Mouse (Mus musculus) midbrain, embryonic 16.5 days (tissue): Measurements from ENCODE around the gene Rnf39. TPM values are rescaled to one million over a fixed set of nuclear protein-coding genes. Genes with fewer than 3 reads are reported as not detected.
"Not testable (repeated sequence)": the region's sequence is repeated elsewhere in the genome, so short reads cannot be mapped to it uniquely, and the experiment has no call there.

Experiments
- ATAC-seq: fragments of 200-750 bp; cut with Nextera tagmentation; 2 replicates; pipeline ENCODE4 v1.8.0; 2017; ENCODE audit warnings: moderate TSS enrichment
- H3K27ac ChIP-seq: fragments of 300-500 bp; sonication (generic); 2 replicates; pipeline ENCODE4 v1.5.1; 2014; ENCODE audit warnings: mild to moderate bottlenecking, low read length, mixed read lengths
- H3K27me3 ChIP-seq: fragments of 300-500 bp; sonication (generic); 2 replicates; pipeline ENCODE4 v1.6.1; 2014; ENCODE audit warnings: low read depth, low read length, mixed read lengths; ENCODE audit not compliant: control insufficient read depth, insufficient read depth
- H3K36me3 ChIP-seq: fragments of 300-500 bp; sonication (generic); 2 replicates; pipeline ENCODE4 v1.6.1; 2014; ENCODE audit warnings: mild to moderate bottlenecking, low read length, moderate library complexity, mixed read lengths; ENCODE audit not compliant: control insufficient read depth, insufficient read depth
- H3K4me1 ChIP-seq: fragments of 300-500 bp; sonication (generic); 2 replicates; pipeline ENCODE4 v1.6.1; 2014; ENCODE audit warnings: mild to moderate bottlenecking, low read length, mixed read lengths; ENCODE audit not compliant: control insufficient read depth, insufficient read depth
- H3K4me2 ChIP-seq: fragments of 300-500 bp; sonication (generic); 2 replicates; pipeline ENCODE4 v1.6.1; 2014; ENCODE audit warnings: mild to moderate bottlenecking, low read length, mixed read lengths
- H3K4me3 ChIP-seq: fragments of 300-500 bp; sonication (generic); 2 replicates; pipeline ENCODE4 v1.5.1; 2014; ENCODE audit warnings: low read depth, mild to moderate bottlenecking, low read length, moderate library complexity, mixed read lengths
- H3K9ac ChIP-seq: fragments of 300-500 bp; sonication (generic); 2 replicates; pipeline ENCODE4 v1.6.1; 2014; ENCODE audit warnings: low read depth, low read length, mixed read lengths
- H3K9me3 ChIP-seq: fragments of 300-500 bp; sonication (generic); replicated peaks from 2 replicates; pipeline ENCODE4 v1.6.1; 2014; ENCODE audit warnings: mild to moderate bottlenecking, low read length, mixed read lengths; ENCODE audit not compliant: control insufficient read depth, poor library complexity, severe bottlenecking
- WGBS: fragments of 180-500 bp; shearing (Covaris S2); extraction: QIAGEN DNeasy Blood & Tissue Kit; methylation state at CpG from one replicate; pipeline ENCODE4 v1.1.7; 2014; 5-methylcytosine and 5-hydroxymethylcytosine counted together
- polyA plus RNA-seq: library from polyadenylated mRNA; unstranded; fragments of >200 nt; fragmentation: Nextera tagmentation; extraction: Ambion mirVana; gene quantifications from 2 replicates; pipeline ENCODE4 v1.2.1, GENCODE M21; 2015

The Rnf39 gene
- polyA plus RNA-seq, 1 experiment from 2014 or later, result 2.0 TPM

- ATAC-seq, result no peak
- 32% methylated on average over 5 of the region's 5 CpGs for WGBS
- Histone ChIP-seq H3K36me3 (no peaks in the 10 kb centered on the region), H3K27me3 (peaks cover 1% of the 10 kb centered on the region), H3K9me3 (no peaks in the 10 kb centered on the region), H3K4me2 (no peak overlapping the region), H3K4me3 (no peak overlapping the region), H3K9ac (no peak overlapping the region), H3K4me1 (no peaks in the 10 kb centered on the region), H3K27ac (no peak overlapping the region)
Observed at GRCm38 (mm10) chr17:36982253-36983155, 39.8 kb downstream of the Rnf39 start.

GRCm38 (mm10) chr17:36988475-36988874, 45.8 kb downstream of the Rnf39 start:
- H3K9ac ChIP-seq, result no peak overlapping the region
- no peaks in the 10 kb centered on the region for H3K9me3 ChIP-seq
- H3K4me1 ChIP-seq, result no peaks in the 10 kb centered on the region
- H3K36me3 ChIP-seq, result no peaks in the 10 kb centered on the region
- 9% methylated on average over 24 of the region's 24 CpGs for WGBS
- no peak overlapping the region for H3K27ac ChIP-seq
- ATAC-seq, result peak; percentile 56; the same call in 1 of the 2 replicates
- H3K4me3 ChIP-seq, result 0 out of 2 replicates have a peak overlapping the region, but pooled peaks have one; percentile 10
- peaks cover 23% of the 10 kb centered on the region for H3K27me3 ChIP-seq
- peak overlapping the region; percentile 27 for H3K4me2 ChIP-seq

- Histone ChIP-seq H3K36me3 (no peaks in the 10 kb centered on the region), H3K9ac (no peak within 1 kb of the TSS), H3K4me2 (peak within 1 kb of the TSS; percentile 27), H3K27ac (no peak within 1 kb of the TSS), H3K4me3 (0 out of 2 replicates have a peak within 1 kb of the TSS, but pooled peaks have one; percentile 10), H3K9me3 (no peaks in the 10 kb centered on the region), H3K27me3 (peaks cover 23% of the 10 kb centered on the region), H3K4me1 (no peaks in the 10 kb centered on the region)
- ATAC-seq, result no peak
- WGBS, result 21% methylated on average over 5 of the region's 5 CpGs
Observed at GRCm38 (mm10) chr17:36989437-36989836, 46.7 kb downstream of the Rnf39 start, which contains the start of gene H2-M5. Gene H2-M5 (minus strand): TSS chr17:36989537.

GRCm38 (mm10) chr17:36990630-36991029, 47.9 kb downstream of the Rnf39 start:
- WGBS, result 97% methylated on average over 6 of the region's 6 CpGs
- H3K27me3 ChIP-seq, result peaks cover 23% of the 10 kb centered on the region
- not testable (repeated sequence) for H3K4me3 ChIP-seq, H3K4me1 ChIP-seq, H3K9me3 ChIP-seq, H3K36me3 ChIP-seq, H3K9ac ChIP-seq, H3K4me2 ChIP-seq, ATAC-seq, H3K27ac ChIP-seq

GRCm38 (mm10) chr17:36992336-36993104, 49.8 kb downstream of the Rnf39 start:
- no peak overlapping the region for H3K4me3 ChIP-seq
- no peaks in the 10 kb centered on the region for H3K36me3 ChIP-seq
- H3K4me2 ChIP-seq, result no peak overlapping the region
- peaks cover 22% of the 10 kb centered on the region for H3K27me3 ChIP-seq
- no peak overlapping the region for H3K9ac ChIP-seq
- H3K27ac ChIP-seq, result no peak overlapping the region
- ATAC-seq, result no peak
- 87% methylated on average over 3 of the region's 3 CpGs for WGBS
- H3K9me3 ChIP-seq, result no peaks in the 10 kb centered on the region
- H3K4me1 ChIP-seq, result no peaks in the 10 kb centered on the region

- H3K36me3 ChIP-seq, result no peaks in the 10 kb centered on the region
- ATAC-seq, result no peak
- WGBS, result 92% methylated on average over 4 of the region's 4 CpGs
- no peak overlapping the region for H3K27ac ChIP-seq
- H3K4me2 ChIP-seq, result no peak overlapping the region
- H3K9me3 ChIP-seq, result no peaks in the 10 kb centered on the region
- no peaks in the 10 kb centered on the region for H3K4me1 ChIP-seq
- no peak overlapping the region for H3K4me3 ChIP-seq
- H3K27me3 ChIP-seq, result peaks cover 9% of the 10 kb centered on the region; the same call in 1 of the 2 replicates
- no peak overlapping the region for H3K9ac ChIP-seq
Observed at GRCm38 (mm10) chr17:36993770-36994325, 51.1 kb downstream of the Rnf39 start.

GRCm38 (mm10) chr17:36994528-36994927, 51.8 kb downstream of the Rnf39 start:
- Histone ChIP-seq H3K4me3 (no peak overlapping the region), H3K4me1 (no peaks in the 10 kb centered on the region), H3K9ac (no peak overlapping the region), H3K27ac (no peak overlapping the region), H3K27me3 (peaks cover 2% of the 10 kb centered on the region; the same call in 1 of the 2 replicates), H3K4me2 (no peak overlapping the region), H3K9me3 (no peaks in the 10 kb centered on the region), H3K36me3 (no peaks in the 10 kb centered on the region)
- 95% methylated on average over 2 of the region's 2 CpGs for WGBS
- no peak for ATAC-seq

- H3K4me1 ChIP-seq, result no peaks in the 10 kb centered on the region
- H3K36me3 ChIP-seq, result no peaks in the 10 kb centered on the region
- no peak overlapping the region for H3K27ac ChIP-seq
- no peak overlapping the region for H3K4me2 ChIP-seq
- no peak overlapping the region for H3K4me3 ChIP-seq
- no peak for ATAC-seq
- 56% methylated on average over 3 of the region's 3 CpGs for WGBS
- H3K9ac ChIP-seq, result no peak overlapping the region
- H3K27me3 ChIP-seq, result no peaks in the 10 kb centered on the region
- no peaks in the 10 kb centered on the region for H3K9me3 ChIP-seq
Observed at GRCm38 (mm10) chr17:36995448-36995847, 52.7 kb downstream of the Rnf39 start.
